Mouse (Mus musculus) adrenal gland, adult 8-10 months (tissue): ENCODE results near the gene Syn1. TPM values are rescaled to one million over a fixed set of nuclear protein-coding genes. Genes with fewer than 3 reads are reported as not detected.

Experiments used
- DNase-seq: peaks from one replicate; pipeline ENCODE4 v3.0.0; 2022
- total RNA-seq, 4 experiments: library from RNA; stranded (reverse); gene quantifications; 2 replicates each; pipeline ENCODE4 v1.2.4; 2022

The Syn1 gene
- 10 to 100 TPM in 3 of 4 experiments, 1 to 10 TPM in 1; 8.9 to 14.0 (median 11.8) TPM for total RNA-seq

GRCm38 (mm10) chrX:20920844-20921364, at the start of gene Syn1:
Gene Syn1 (minus strand): TSS chrX:20921004.
- DNase-seq: peak; percentile 80

- peak; percentile 88 for DNase-seq
Observed at GRCm38 (mm10) chrX:20961477-20962378, 40.9 kb upstream of the Syn1 start, which contains the start of gene Uxt. Gene Uxt (minus strand): TSS chrX:20962017.

- DNase-seq: peak; percentile 86
Observed at GRCm38 (mm10) chrX:20950191-20950880, 29.5 kb upstream of the Syn1 start, which contains the start of gene Elk1. Gene Elk1 (minus strand): TSS chrX:20950608.

DNA sequence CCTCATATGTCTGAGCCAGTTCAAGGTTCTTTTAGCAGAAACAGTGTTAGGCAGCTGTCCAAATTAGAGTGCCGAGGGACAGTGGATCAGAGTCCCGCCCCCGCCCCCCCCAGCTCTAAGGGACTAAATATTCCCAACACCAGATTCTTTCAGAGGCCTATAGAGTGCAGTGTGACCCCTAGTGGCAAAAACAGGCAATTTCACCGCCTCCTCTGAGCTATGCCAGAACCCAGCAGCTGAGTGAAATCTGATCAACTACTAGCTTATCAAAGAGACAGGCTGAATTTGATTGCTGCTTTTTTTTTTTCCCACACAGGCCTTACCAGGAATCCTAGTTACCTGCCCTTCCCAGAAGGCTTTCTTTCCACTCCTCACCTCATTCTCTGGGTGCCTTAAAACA, 25.3 kb upstream of the Syn1 start:
- DNase-seq: no peak

GRCm38 (mm10) chrX:20931963-20932362, 11.2 kb upstream of the Syn1 start:
- no peak for DNase-seq

- no peak for DNase-seq
Observed at GRCm38 (mm10) chrX:20931364-20931763, 10.6 kb upstream of the Syn1 start, which contains the start of gene Cfp. Gene Cfp (minus strand): TSS chrX:20931555.

DNA sequence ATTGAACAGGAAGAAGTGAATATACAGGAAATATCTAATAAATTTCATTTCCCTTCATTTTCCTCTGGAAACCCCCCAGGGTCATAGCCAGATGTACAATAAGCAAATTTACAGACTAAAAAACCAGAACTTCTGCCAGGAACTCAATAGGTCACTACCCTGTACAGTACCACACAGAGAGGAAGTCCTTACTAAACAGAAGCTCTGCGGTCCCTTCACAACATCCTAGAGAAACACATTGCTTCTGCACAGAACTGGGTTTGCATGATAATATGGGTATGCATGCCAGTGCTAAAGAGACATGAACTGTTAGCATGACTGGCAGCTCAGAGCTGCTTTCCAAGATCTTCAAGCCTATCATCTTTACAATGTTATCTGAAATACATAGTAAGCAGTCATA, 9.1 kb upstream of the Syn1 start:
- no peak for DNase-seq

DNA sequence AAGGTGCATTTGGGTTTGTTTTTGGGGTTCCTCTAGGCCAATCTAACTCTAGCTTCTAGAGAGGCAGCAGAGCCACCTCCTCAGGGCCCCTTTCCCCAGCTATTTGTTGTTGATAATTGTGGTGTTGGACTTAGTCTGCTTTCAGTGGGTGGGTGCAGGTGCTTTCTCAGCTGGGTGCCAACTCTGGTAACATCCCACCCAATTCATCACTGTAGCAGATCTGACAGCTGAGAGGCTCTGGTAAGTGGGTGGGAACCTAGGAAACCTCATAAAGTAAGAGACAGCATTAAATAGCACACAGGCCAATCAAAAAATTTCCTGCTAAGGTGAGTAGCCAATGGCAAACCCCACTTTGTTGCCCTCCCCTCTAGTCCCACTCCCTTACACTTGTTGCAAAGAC, 4.2 kb upstream of the Syn1 start:
- DNase-seq: no peak

DNA sequence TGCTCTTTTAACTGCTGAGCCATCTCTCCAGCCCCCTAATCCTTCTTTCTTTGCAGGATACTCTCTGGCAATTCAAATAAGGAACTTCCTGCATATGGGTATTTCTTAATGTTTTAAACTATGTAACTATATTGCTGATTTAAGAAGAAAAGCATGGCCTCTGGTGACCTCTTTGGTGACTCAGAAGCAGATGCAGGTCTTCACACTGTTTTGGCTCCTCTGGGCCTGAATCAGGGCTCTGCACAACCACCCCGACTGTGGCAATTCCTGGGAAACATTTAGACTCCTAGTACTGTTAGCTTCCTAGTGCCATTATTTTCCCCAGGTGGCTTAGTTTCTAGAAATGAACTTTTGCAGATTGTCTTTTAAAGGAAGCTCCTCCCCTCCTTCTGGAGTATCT, 2.7 kb upstream of the Syn1 start:
- no peak for DNase-seq

DNA sequence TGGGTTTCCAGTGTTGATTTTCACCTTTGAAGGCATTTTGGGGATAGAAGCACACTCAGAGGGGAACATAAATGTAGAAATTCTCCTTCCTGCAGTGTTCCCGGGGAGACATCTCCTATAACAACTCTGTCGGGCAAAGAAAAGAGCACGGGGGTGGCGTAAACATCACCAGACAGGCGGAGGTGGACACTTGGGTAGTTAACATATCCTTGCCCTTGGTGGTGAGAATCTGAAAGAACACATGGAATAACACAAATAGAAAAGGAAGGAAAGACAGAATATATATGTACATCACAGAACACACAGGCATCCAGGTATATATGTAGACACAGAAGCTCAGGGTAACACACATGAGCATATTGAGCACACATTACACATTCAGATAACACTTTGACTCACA, 562 bp upstream of the Syn1 start:
- DNase-seq: no peak

DNA sequence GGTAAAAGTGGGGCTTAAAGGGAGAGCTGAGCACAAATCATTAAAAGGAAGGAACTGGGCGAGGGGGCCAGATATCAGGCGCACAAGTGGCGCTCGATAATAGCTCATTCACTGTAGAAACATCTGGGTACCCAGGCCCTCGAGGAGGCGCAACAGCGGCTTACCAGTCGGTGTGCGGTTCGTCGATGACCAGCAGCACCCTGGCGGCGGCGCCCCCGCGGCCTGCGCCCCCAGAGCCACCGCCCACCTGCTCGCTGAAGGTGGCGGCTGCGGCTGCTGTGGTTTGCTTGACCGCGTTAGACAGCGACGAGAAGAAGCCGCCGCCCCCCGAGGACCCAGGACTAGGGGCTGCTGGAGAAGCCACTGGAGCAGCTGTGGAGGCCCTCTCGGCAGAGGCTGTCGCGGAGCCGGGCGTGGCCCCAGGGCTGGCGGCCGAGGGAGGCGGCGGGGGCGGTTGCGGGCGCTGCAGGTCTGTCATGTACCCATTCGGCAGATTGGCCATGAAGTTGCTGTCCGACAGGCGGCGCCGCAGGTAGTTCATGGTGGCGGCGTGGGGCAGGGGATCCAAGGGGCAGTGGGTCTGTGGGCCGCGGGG, 458 bp downstream of the Syn1 start:
- peak; percentile 9 for DNase-seq

DNA sequence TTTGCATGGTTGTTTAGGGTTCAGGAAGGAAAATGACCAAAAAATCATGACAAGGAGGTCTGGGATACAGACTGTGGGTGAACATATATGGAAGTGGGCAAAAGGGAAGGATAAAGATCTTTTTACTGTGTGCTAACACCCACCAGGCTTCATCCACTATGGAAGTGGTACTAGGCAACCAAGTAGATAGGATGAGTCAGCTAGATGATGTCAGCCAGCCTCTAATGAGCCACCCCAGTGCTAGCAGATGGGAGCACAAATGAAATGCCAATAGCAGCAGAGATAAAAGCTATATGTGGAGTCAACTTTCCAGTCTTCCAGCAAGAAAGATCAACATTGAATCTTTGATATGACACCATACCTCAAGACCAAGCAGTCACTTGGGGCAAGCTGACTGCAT, 5.7 kb downstream of the Syn1 start:
- DNase-seq: no peak

- no peak for DNase-seq
Observed at GRCm38 (mm10) chrX:20913726-20914125, 7.1 kb downstream of the Syn1 start.

GRCm38 (mm10) chrX:20910074-20910473, 10.7 kb downstream of the Syn1 start:
- no peak for DNase-seq

DNA sequence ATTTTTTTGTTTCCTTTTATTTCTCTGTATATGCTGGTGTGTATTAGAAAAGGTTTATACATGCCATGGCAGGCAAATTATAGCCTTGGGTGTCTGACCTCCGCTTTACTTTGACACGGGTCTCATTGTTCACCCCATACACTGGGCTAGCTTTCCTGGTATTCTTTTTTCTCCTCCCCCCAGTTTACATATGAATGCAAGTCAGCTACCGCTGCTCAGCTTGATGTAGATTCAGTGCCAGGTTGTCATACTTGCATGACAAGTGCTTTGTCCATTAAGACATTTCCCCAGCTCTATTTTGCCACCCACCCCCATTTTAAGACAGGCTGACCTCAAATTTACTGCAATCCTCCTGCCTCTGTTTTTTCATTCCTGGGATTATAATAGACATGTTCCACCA, 45.6 kb downstream of the Syn1 start:
- no peak for DNase-seq

- no peak for DNase-seq
Observed at GRCm38 (mm10) chrX:20872928-20873500, 47.8 kb downstream of the Syn1 start.

DNA sequence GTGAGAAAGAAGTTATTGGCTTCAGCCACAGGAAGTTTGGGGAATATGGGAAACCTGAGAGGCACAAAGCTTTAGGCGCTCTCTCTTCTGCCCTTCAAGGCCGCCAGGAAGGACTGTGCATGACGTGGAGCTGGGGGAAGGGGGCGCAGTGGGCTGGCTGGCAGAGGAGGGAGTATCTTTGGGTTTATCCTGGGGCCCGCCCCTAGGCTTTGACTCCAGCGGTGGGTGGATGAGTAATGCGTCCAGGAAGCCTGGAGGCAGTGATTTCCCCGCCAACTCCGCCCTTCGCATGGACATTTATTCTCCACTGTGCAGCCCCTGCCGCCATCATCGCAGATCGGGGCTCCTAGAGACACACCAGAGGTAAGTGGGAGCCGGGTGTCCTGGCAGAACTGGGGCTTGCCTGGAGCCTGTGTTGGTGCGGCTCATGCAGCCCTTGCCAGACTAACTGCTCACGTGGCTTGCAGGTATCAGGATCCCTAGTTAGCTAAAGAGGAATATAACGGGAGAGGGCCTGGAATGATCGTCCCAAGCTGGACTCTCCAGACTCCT, 50.8 kb downstream of the Syn1 start, which contains the start of gene Timp1:
Gene Timp1 (plus strand): TSS at position 205 of the 552 bp plus-strand sequence.
- peak; percentile 68 for DNase-seq

DNA sequence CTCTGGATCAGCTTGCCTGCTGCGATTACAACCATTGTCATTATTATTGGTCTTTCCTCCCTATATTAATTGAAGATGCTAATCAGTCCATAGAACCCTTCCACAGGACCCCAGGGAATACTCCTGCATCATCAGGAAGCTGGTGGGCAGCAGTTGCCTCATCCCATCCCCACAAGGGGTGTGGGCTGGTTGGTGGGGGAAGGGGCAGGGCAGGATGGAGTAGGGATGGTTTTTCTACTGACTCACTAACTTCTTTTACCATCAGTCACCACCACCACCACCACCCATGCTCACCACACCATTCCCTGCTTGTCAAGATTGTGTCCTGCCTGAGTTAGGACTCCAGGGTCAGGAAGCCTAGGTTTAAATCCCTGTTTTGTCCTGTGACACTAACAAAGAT, 51.6 kb downstream of the Syn1 start:
- no peak for DNase-seq

- DNase-seq: no peak
Observed at GRCm38 (mm10) chrX:20868091-20868490, 52.7 kb downstream of the Syn1 start.

DNA sequence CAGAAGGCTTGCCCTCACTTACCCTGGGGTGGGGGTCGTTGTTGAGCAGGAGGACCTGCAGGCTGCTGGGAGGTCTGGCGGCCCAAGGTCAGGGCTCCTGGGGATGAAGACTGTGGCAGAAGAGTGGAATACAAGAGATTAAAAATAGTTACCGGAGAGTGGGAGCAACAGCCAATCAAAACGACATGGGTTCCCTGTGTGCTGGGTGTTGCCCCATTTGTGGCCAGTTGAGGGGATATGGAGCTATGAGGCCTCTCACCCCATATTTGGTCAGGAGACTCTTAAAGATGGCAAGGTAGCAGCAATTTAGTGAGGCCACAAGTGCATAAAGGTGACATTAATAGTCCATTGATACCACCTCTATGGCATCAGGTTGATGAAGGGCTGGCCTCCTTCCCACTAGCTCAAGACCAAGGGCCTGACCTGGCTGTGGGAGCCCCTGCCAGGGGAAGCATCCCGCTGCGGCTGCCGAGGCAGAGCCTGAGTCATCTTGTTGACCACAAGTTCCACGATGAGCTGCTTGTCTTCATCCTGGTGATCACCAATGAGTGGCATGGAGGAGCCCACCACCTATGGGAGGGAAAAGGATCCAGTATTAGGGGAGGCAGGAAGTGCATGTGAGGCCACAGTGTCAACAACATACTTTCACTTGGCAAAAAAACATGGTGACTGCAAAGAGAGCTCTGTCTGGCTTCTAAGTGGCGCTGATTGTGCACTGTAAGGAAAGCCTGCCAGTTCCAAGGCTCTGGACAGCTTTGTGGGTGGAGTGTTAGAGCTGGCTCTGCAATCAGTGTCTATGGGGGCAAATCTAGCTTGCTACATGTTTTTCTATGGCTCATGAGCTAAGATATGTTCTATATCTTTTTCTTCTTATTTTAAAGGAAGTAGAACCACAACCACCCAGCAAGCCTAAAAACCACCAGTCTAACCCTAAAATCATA, 57.4 kb downstream of the Syn1 start:
- DNase-seq: no peak
